Mouse (Mus musculus) layer of hippocampus, adult 8-10 months (tissue): Measurements from ENCODE around the gene Prph2. TPM values are rescaled to one million over a fixed set of nuclear protein-coding genes. Genes with fewer than 3 reads are reported as not detected.

Experiments used
- DNase-seq, 2 experiments: peaks; one replicate each; pipeline ENCODE4 v3.0.0; 2022; ENCODE audit warnings: low spot score in 2 of 2
- total RNA-seq, 4 experiments: library from RNA; stranded (reverse); gene quantifications; 2 replicates each; pipeline ENCODE4 v1.2.4; 2022

The Prph2 gene
- total RNA-seq, 4 experiments from 2014 or later = not detected

- DNase-seq = peak in 1 of 2 experiments; percentile 40
These were observed 19.2 kb upstream of the Prph2 start for GRCm38 (mm10) chr17:46890843-46891594.

GRCm38 (mm10) chr17:46895426-46895825 is 14.8 kb upstream of the Prph2 start:
- DNase-seq = no peak

GRCm38 (mm10) chr17:46897221-46897950 is 12.9 kb upstream of the Prph2 start:
- DNase-seq = no peak

- no peak for DNase-seq
These were observed 9.3 kb upstream of the Prph2 start for GRCm38 (mm10) chr17:46900941-46901340.

- peak; percentile 63 to 74 for DNase-seq
These were observed 6.3 kb upstream of the Prph2 start for GRCm38 (mm10) chr17:46903876-46904490.

GRCm38 (mm10) chr17:46912331-46912730 is 2.1 kb downstream of the Prph2 start:
- no peak for DNase-seq

GRCm38 (mm10) chr17:46915129-46915528 is 4.9 kb downstream of the Prph2 start:
- DNase-seq = no peak

- no peak for DNase-seq
These were observed 8.7 kb downstream of the Prph2 start for GRCm38 (mm10) chr17:46918951-46919350.

GRCm38 (mm10) chr17:46920855-46921254 is 10.6 kb downstream of the Prph2 start:
- DNase-seq = no peak

- DNase-seq = no peak
These were observed 15.9 kb downstream of the Prph2 start for GRCm38 (mm10) chr17:46926192-46926591.

- DNase-seq = no peak
These were observed 16.7 kb downstream of the Prph2 start for GRCm38 (mm10) chr17:46926941-46927340.

- DNase-seq = peak in 1 of 2 experiments; percentile 36
These were observed 17.5 kb downstream of the Prph2 start for GRCm38 (mm10) chr17:46927781-46928180.

- no peak for DNase-seq
These were observed 19.0 kb downstream of the Prph2 start for GRCm38 (mm10) chr17:46929277-46929676.

GRCm38 (mm10) chr17:46929897-46930296 is 19.6 kb downstream of the Prph2 start:
- DNase-seq = no peak

- no peak for DNase-seq
These were observed 22.7 kb downstream of the Prph2 start for GRCm38 (mm10) chr17:46932961-46933360.

GRCm38 (mm10) chr17:46933557-46934348 is 23.5 kb downstream of the Prph2 start:
- DNase-seq = peak in 1 of 2 experiments; percentile 46

GRCm38 (mm10) chr17:46940461-46940860 is 30.2 kb downstream of the Prph2 start:
- DNase-seq = no peak

GRCm38 (mm10) chr17:46942421-46942820 is 32.2 kb downstream of the Prph2 start:
- no peak for DNase-seq

- DNase-seq = no peak
These were observed 36.0 kb downstream of the Prph2 start for GRCm38 (mm10) chr17:46946276-46946675.

- no peak for DNase-seq
These were observed 47.8 kb downstream of the Prph2 start for GRCm38 (mm10) chr17:46958045-46958444.

GRCm38 (mm10) chr17:46960216-46960615 is 50.0 kb downstream of the Prph2 start:
- DNase-seq = no peak
